Mouse (Mus musculus): ENCODE data around the gene Rrp1. TPM values are rescaled to one million over a fixed set of nuclear protein-coding genes. Genes with fewer than 3 reads are reported as not detected.
"Not testable (repeated sequence)": the region's sequence is repeated elsewhere in the genome, so short reads cannot be mapped to it uniquely, and the experiment has no call there.

Gene Rrp1
- polyA plus RNA-seq, 1 experiment from 2014 or later, result 213 TPM

DNA sequence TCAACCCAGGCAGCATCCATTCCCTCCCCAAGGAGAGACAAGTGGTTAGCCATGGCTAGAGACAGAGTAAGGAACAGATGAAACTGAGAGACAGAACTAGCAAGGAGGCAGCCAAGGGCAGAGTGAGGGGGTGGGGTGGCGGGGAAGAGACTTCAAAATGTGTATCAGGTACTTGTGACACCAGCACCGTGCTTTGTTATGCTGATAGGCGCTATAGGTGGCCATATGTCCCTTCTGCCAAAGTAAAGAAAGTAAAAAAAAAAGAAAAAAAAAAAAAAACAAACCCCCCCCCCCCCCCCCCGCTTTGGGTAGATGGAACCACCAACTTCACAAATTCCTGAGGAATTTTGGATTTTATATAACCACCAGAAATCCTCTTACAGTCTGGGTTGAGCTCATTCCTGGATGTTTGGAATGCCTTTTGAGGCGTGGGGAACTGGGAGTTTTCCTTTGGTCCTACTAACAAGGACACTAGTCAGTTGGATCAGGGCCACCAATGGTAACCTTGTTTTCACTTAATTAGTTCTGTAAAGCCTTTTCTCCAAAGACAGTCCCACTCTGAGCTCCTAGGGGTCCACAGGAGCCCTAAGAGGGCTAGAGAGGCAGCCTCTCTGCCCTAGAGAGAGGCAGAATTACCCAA lies 46.5 kb downstream of the Rrp1 start:
- Histone ChIP-seq H3K36me3 (ENCODE audit: control insufficient read depth, insufficient read depth, low read length) (no peaks in the 10 kb centered on the region), H3K4me3 (ENCODE audit: low read depth, low read length) (no peak overlapping the region), H3K27me3 (ENCODE audit: control insufficient read depth, insufficient read depth, low read length) (no peaks in the 10 kb centered on the region), H3K27ac (ENCODE audit: low read length) (no peak overlapping the region), H3K4me2 (replicated peaks; ENCODE audit: low read depth, low read length) (no peak overlapping the region), H3K9ac (replicated peaks; ENCODE audit: low read depth, low read length) (no peak overlapping the region), H3K4me1 (ENCODE audit: control insufficient read depth, insufficient read depth, low read length) (no peaks in the 10 kb centered on the region), H3K9me3 (ENCODE audit: control insufficient read depth, low read depth, low read length) (no peaks in the 10 kb centered on the region)
- WGBS, result 38% methylated on average over 5 of the region's 5 CpGs
- no peak for ATAC-seq (ENCODE audit: insufficient number of reproducible peaks, insufficient read depth, low FRiP score, low read depth)

GRCm38 (mm10) chr10:78365555-78365954 lies 47.3 kb downstream of the Rrp1 start:
- Histone ChIP-seq H3K27me3 (ENCODE audit: control insufficient read depth, insufficient read depth, low read length) (no peaks in the 10 kb centered on the region), H3K9me3 (ENCODE audit: control insufficient read depth, low read depth, low read length) (no peaks in the 10 kb centered on the region), H3K27ac (ENCODE audit: low read length) (no peak overlapping the region), H3K36me3 (ENCODE audit: control insufficient read depth, insufficient read depth, low read length) (no peaks in the 10 kb centered on the region), H3K4me3 (ENCODE audit: low read depth, low read length) (no peak overlapping the region), H3K4me1 (ENCODE audit: control insufficient read depth, insufficient read depth, low read length) (no peaks in the 10 kb centered on the region), H3K4me2 (replicated peaks; ENCODE audit: low read depth, low read length) (no peak overlapping the region), H3K9ac (replicated peaks; ENCODE audit: low read depth, low read length) (no peak overlapping the region)
- WGBS, result 78% methylated on average over 6 of the region's 6 CpGs
- ATAC-seq (ENCODE audit: insufficient number of reproducible peaks, insufficient read depth, low FRiP score, low read depth), result no peak

- Histone ChIP-seq H3K27ac (ENCODE audit: low read length) (no peak overlapping the region), H3K4me2 (replicated peaks; ENCODE audit: low read depth, low read length) (no peak overlapping the region), H3K27me3 (ENCODE audit: control insufficient read depth, insufficient read depth, low read length) (no peaks in the 10 kb centered on the region), H3K36me3 (ENCODE audit: control insufficient read depth, insufficient read depth, low read length) (no peaks in the 10 kb centered on the region), H3K9me3 (ENCODE audit: control insufficient read depth, low read depth, low read length) (no peaks in the 10 kb centered on the region), H3K4me3 (ENCODE audit: low read depth, low read length) (no peak overlapping the region), H3K9ac (replicated peaks; ENCODE audit: low read depth, low read length) (no peak overlapping the region), H3K4me1 (ENCODE audit: control insufficient read depth, insufficient read depth, low read length) (no peaks in the 10 kb centered on the region)
- WGBS, result 38% methylated on average over 2 of the region's 2 CpGs
- no peak for ATAC-seq (ENCODE audit: insufficient number of reproducible peaks, insufficient read depth, low FRiP score, low read depth)
Observed at GRCm38 (mm10) chr10:78364106-78364505, 48.7 kb downstream of the Rrp1 start.

DNA sequence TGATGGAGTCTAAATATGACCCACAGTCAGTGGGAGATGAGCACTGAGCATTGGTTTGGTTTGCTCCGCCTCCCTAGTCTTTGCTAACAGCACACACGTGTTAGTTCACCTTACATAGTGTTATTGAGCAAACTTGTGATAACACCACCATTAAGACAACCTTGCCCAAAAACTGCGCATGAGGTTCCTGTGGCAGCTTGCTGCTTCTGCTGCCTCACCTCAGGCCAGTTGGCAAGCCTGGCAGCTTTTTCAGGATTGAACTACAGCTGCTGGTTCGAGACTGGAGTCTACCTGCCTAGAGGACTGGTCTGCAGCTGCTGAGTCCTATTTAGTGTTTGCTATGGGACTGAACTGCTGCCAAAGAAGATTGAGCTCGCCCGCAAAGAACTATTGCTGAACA lies 49.5 kb downstream of the Rrp1 start:
- 86% methylated on average over 6 of the region's 6 CpGs for WGBS

GRCm38 (mm10) chr10:78361951-78362350 lies 50.9 kb downstream of the Rrp1 start:
- H3K9me3 ChIP-seq (ENCODE audit: control insufficient read depth, low read depth, low read length), result no peaks in the 10 kb centered on the region
- no peak for ATAC-seq (ENCODE audit: insufficient number of reproducible peaks, insufficient read depth, low FRiP score, low read depth)
- H3K4me2 ChIP-seq (replicated peaks; ENCODE audit: low read depth, low read length), result no peak overlapping the region
- H3K9ac ChIP-seq (replicated peaks; ENCODE audit: low read depth, low read length), result no peak overlapping the region
- H3K27ac ChIP-seq (ENCODE audit: low read length), result no peak overlapping the region
- H3K27me3 ChIP-seq (ENCODE audit: control insufficient read depth, insufficient read depth, low read length), result no peaks in the 10 kb centered on the region
- no peaks in the 10 kb centered on the region for H3K36me3 ChIP-seq (ENCODE audit: control insufficient read depth, insufficient read depth, low read length)
- 84% methylated on average over 2 of the region's 2 CpGs for WGBS
- no peaks in the 10 kb centered on the region for H3K4me1 ChIP-seq (ENCODE audit: control insufficient read depth, insufficient read depth, low read length)
- H3K4me3 ChIP-seq (ENCODE audit: low read depth, low read length), result no peak overlapping the region

More for the DNA sequence above, 49.5 kb downstream of the Rrp1 start:
- H3K9me3 ChIP-seq (ENCODE audit: control insufficient read depth, low read depth, low read length), result no peaks in the 10 kb centered on the region
- H3K4me2 ChIP-seq (replicated peaks; ENCODE audit: low read depth, low read length), result no peak overlapping the region
- H3K36me3 ChIP-seq (ENCODE audit: control insufficient read depth, insufficient read depth, low read length), result no peaks in the 10 kb centered on the region
- no peak for ATAC-seq (ENCODE audit: insufficient number of reproducible peaks, insufficient read depth, low FRiP score, low read depth)
- no peaks in the 10 kb centered on the region for H3K4me1 ChIP-seq (ENCODE audit: control insufficient read depth, insufficient read depth, low read length)
- no peaks in the 10 kb centered on the region for H3K27me3 ChIP-seq (ENCODE audit: control insufficient read depth, insufficient read depth, low read length)
- no peak overlapping the region for H3K4me3 ChIP-seq (ENCODE audit: low read depth, low read length)
- H3K27ac ChIP-seq (ENCODE audit: low read length), result no peak overlapping the region
- H3K9ac ChIP-seq (replicated peaks; ENCODE audit: low read depth, low read length), result no peak overlapping the region

GRCm38 (mm10) chr10:78360290-78360711 lies 52.5 kb downstream of the Rrp1 start:
- Histone ChIP-seq H3K27me3 (ENCODE audit: control insufficient read depth, insufficient read depth, low read length) (no peaks in the 10 kb centered on the region), H3K27ac (ENCODE audit: low read length) (no peak overlapping the region), H3K9ac (replicated peaks; ENCODE audit: low read depth, low read length) (no peak overlapping the region), H3K4me3 (ENCODE audit: low read depth, low read length) (no peak overlapping the region), H3K9me3 (ENCODE audit: control insufficient read depth, low read depth, low read length) (no peaks in the 10 kb centered on the region), H3K4me1 (ENCODE audit: control insufficient read depth, insufficient read depth, low read length) (no peaks in the 10 kb centered on the region), H3K4me2 (replicated peaks; ENCODE audit: low read depth, low read length) (no peak overlapping the region), H3K36me3 (ENCODE audit: control insufficient read depth, insufficient read depth, low read length) (no peaks in the 10 kb centered on the region)
- ATAC-seq (ENCODE audit: insufficient number of reproducible peaks, insufficient read depth, low FRiP score, low read depth), result no peak
- 67% methylated on average over 3 of the region's 3 CpGs for WGBS

GRCm38 (mm10) chr10:78358999-78359398 lies 53.8 kb downstream of the Rrp1 start:
- ATAC-seq (ENCODE audit: insufficient number of reproducible peaks, insufficient read depth, low FRiP score, low read depth); H3K4me2 ChIP-seq (replicated peaks; ENCODE audit: low read depth, low read length); H3K4me1 ChIP-seq (ENCODE audit: control insufficient read depth, insufficient read depth, low read length); H3K9me3 ChIP-seq (ENCODE audit: control insufficient read depth, low read depth, low read length); H3K36me3 ChIP-seq (ENCODE audit: control insufficient read depth, insufficient read depth, low read length); H3K9ac ChIP-seq (replicated peaks; ENCODE audit: low read depth, low read length); H3K27me3 ChIP-seq (ENCODE audit: control insufficient read depth, insufficient read depth, low read length); H3K27ac ChIP-seq (ENCODE audit: low read length); H3K4me3 ChIP-seq (ENCODE audit: low read depth, low read length): not testable (repeated sequence)
- 91% methylated on average over 3 of the region's 3 CpGs for WGBS

DNA sequence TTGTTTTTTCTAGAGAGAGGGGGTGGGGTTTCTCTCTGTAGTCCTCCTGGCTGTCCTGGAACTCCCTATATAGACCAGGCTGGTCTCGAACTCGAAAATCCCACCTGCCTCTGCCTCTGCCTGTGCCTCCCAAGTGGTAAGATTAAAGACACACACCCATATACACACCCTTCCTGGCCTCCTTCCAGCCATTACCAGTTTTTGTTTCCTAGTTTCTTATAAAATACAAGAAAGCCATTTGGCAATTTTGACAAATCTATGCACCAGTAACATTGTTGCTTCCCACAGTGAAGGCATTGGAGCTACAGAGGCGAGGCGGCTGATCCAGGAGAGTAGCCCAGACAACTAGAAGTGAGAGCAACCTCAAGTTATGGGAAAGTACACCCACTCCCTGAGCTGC lies 54.6 kb downstream of the Rrp1 start:
- H3K27ac ChIP-seq (ENCODE audit: low read length), result no peak overlapping the region
- no peak overlapping the region for H3K4me3 ChIP-seq (ENCODE audit: low read depth, low read length)
- H3K36me3 ChIP-seq (ENCODE audit: control insufficient read depth, insufficient read depth, low read length), result no peaks in the 10 kb centered on the region
- WGBS, result 88% methylated on average over 4 of the region's 4 CpGs
- no peaks in the 10 kb centered on the region for H3K27me3 ChIP-seq (ENCODE audit: control insufficient read depth, insufficient read depth, low read length)
- no peaks in the 10 kb centered on the region for H3K4me1 ChIP-seq (ENCODE audit: control insufficient read depth, insufficient read depth, low read length)
- no peak overlapping the region for H3K4me2 ChIP-seq (replicated peaks; ENCODE audit: low read depth, low read length)
- H3K9me3 ChIP-seq (ENCODE audit: control insufficient read depth, low read depth, low read length), result no peaks in the 10 kb centered on the region
- ATAC-seq (ENCODE audit: insufficient number of reproducible peaks, insufficient read depth, low FRiP score, low read depth), result no peak
- H3K9ac ChIP-seq (replicated peaks; ENCODE audit: low read depth, low read length), result no peak overlapping the region

DNA sequence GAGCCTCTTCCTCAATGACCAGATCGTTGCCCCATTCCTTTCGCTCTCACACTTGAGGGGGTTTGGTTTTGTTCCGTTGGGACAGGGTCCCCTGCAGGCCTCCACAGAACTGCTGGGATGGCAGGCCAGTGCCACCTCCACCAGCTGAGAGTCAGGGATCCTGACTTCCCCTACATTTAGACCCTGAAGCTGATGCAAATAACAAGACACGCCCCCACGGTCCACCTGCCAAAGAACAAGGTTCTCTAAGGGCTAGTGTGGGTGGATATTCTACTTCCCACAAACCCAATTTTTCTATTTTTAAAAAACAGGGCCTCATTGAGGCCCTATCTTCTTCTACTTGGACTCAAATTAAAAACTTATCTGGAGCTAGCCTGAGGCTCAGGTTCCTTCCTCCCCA lies 55.1 kb downstream of the Rrp1 start:
- H3K27ac ChIP-seq (ENCODE audit: low read length), result no peak overlapping the region
- no peaks in the 10 kb centered on the region for H3K36me3 ChIP-seq (ENCODE audit: control insufficient read depth, insufficient read depth, low read length)
- no peak overlapping the region for H3K4me2 ChIP-seq (replicated peaks; ENCODE audit: low read depth, low read length)
- H3K27me3 ChIP-seq (ENCODE audit: control insufficient read depth, insufficient read depth, low read length), result no peaks in the 10 kb centered on the region
- H3K4me1 ChIP-seq (ENCODE audit: control insufficient read depth, insufficient read depth, low read length), result no peaks in the 10 kb centered on the region
- H3K4me3 ChIP-seq (ENCODE audit: low read depth, low read length), result no peak overlapping the region
- 86% methylated on average over 5 of the region's 5 CpGs for WGBS
- ATAC-seq (ENCODE audit: insufficient number of reproducible peaks, insufficient read depth, low FRiP score, low read depth), result no peak
- no peaks in the 10 kb centered on the region for H3K9me3 ChIP-seq (ENCODE audit: control insufficient read depth, low read depth, low read length)
- H3K9ac ChIP-seq (replicated peaks; ENCODE audit: low read depth, low read length), result no peak overlapping the region
